Mouse (Mus musculus): ENCODE measurements at regions not wholly inside any gene's neighbourhood (a gene's known extent, or its start where the extent isn't known, plus 50 kb on each side); places are given as distances from the start of the nearest gene placed in this dataset.
A peak's percentile ranks its signal among the peaks of the same experiment; 100 is the strongest.

DNA sequence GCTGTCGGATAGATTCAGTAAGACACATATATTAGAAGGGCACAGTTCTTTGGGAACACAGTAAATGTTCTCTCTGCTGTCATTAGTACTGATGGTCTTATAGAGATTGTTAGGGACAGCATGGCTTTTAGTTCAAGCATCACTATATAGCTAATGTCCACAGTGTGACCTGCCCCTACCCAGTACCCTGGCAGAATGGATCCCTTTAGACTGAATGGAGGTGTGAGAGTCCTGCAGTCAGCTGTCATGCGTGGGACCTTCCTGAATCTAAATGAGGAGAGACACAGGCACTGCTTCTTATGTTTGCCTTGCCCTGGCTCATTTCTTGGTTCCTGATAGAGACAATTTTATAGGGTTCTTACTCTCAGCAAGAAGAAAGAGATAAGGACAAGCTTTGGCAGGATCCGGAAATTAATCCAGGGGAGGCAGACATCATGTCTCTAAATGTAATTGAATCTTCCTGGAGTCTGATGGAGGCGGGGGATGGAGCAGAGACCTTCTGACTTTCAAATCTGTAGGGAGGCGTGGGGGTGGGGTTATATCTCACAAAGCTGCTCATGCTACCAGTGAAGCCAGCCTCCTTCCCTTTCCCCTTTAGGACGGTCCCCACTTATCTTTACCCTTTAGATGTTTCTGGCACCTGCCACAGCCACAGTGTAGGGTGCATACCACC lies 456.5 kb downstream of the Dhx35 start:
- no peak overlapping the region for H3K4me2 ChIP-seq (ENCODE audit: low read length)
- ATAC-seq (replicated peaks; ENCODE audit: low FRiP score, low TSS enrichment, low read depth) = no peak

DNA sequence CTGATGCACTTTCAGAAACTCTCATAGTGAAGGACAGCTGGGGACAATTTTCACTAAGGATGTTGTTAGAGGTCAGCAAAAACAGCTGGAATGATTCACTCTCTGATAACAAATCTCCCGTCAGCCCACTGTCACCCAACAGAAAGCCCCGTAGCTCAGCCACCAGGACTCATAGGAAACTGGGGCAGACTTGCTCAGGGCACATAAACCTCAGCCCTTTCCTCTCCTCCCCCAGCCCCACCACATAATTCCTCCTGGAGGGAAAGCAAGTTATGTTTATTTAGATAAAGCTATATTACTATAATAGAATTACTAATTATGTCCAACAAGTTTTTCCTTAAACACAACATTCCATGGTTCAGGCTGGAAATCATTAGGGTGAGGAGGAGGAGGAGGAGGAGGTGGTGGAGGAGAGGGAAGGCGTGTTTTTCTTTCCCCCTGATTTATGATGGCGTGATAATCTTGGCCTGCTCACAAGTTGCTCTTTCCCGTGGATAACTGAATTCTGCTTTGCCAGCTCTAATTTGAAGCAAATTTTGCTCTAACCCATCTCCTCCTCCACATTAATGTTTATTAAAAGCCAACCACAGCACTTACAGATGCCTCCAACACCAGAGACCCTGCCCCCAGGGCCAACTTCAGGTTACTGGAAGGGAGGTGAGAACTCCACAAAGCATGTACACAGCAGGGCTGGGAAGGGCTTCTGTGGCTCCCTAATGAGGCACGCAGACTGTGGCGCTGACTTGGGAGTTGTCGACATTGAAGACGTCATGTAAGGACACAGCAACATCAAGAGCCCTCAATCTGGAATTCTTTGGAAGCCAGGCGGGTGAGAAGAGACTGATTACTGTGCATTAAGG lies 475.8 kb downstream of the Dhx35 start:
- H3K27ac ChIP-seq (ENCODE audit: low read depth) = 0 out of 2 replicates have a peak overlapping the region, but pooled peaks have one; percentile 27
- no peaks in the 10 kb centered on the region for H3K36me3 ChIP-seq (ENCODE audit: control insufficient read depth, insufficient read depth, low read length)
- H3K4me1 ChIP-seq (replicated peaks; ENCODE audit: control insufficient read depth, insufficient read depth, low read length) = peaks cover 8% of the 10 kb centered on the region; the same call in 1 of the 2 replicates
- no peaks in the 10 kb centered on the region for H3K27me3 ChIP-seq (replicated peaks; ENCODE audit: control insufficient read depth, insufficient read depth, low read length)
- H3K4me2 ChIP-seq (ENCODE audit: low read length) = no peak overlapping the region
- H3K9me3 ChIP-seq (ENCODE audit: control insufficient read depth, low read length) = no peaks in the 10 kb centered on the region
- 34% methylated on average over 10 of the region's 10 CpGs for WGBS
- ATAC-seq (replicated peaks; ENCODE audit: low FRiP score, low TSS enrichment, low read depth) (no peak), DNase-seq (ENCODE audit: low spot score) (no peak)
- H3K9ac ChIP-seq (ENCODE audit: low read length) = no peak overlapping the region
- no peak overlapping the region for H3K4me3 ChIP-seq (ENCODE audit: low read depth, low read length)

More for the DNA sequence above, 456.5 kb downstream of the Dhx35 start:
- Histone ChIP-seq H3K4me1 (replicated peaks; ENCODE audit: control insufficient read depth, insufficient read depth, low read length) (no peaks in the 10 kb centered on the region), H3K27me3 (replicated peaks; ENCODE audit: control insufficient read depth, insufficient read depth, low read length) (no peaks in the 10 kb centered on the region), H3K4me3 (ENCODE audit: low read depth, low read length) (no peak overlapping the region), H3K9ac (ENCODE audit: low read length) (no peak overlapping the region), H3K36me3 (ENCODE audit: control insufficient read depth, insufficient read depth, low read length) (no peaks in the 10 kb centered on the region), H3K27ac (ENCODE audit: low read depth) (no peak overlapping the region), H3K9me3 (ENCODE audit: control insufficient read depth, low read length) (no peaks in the 10 kb centered on the region)
- DNase-seq (ENCODE audit: low spot score) = no peak
- 77% methylated on average over 6 of the region's 6 CpGs for WGBS

DNA sequence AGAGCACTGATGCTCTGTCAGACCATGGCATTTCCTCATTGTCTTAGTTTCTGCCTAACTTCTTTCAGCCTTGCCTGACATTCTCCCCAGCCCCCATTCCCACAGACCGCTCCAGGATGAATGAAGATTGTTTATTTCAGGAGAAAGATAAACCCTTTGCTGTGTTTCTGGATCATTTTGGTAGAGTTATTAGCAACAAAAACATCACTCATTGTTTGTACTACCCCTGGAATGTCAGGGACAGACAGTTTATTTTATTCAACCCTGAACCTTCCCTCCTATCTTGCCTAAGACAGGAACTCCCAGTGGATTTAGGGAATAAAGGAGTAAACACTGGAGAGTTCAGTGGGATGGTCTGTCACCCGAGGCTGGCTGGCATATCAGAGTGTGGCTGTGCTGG lies 484.3 kb downstream of the Dhx35 start:
- H3K27me3 ChIP-seq (replicated peaks; ENCODE audit: control insufficient read depth, insufficient read depth, low read length) = no peaks in the 10 kb centered on the region
- no peak overlapping the region for H3K4me3 ChIP-seq (ENCODE audit: low read depth, low read length)
- 16% methylated on average over 2 of the region's 2 CpGs for WGBS
- no peak overlapping the region for H3K9ac ChIP-seq (ENCODE audit: low read length)
- peaks cover 2% of the 10 kb centered on the region; the same call in 1 of the 2 replicates for H3K4me1 ChIP-seq (replicated peaks; ENCODE audit: control insufficient read depth, insufficient read depth, low read length)
- DNase-seq (ENCODE audit: low spot score) (no peak), ATAC-seq (replicated peaks; ENCODE audit: low FRiP score, low TSS enrichment, low read depth) (no peak)
- H3K4me2 ChIP-seq (ENCODE audit: low read length) = no peak overlapping the region
- H3K36me3 ChIP-seq (ENCODE audit: control insufficient read depth, insufficient read depth, low read length) = no peaks in the 10 kb centered on the region
- no peak overlapping the region for H3K27ac ChIP-seq (ENCODE audit: low read depth)
- no peaks in the 10 kb centered on the region for H3K9me3 ChIP-seq (ENCODE audit: control insufficient read depth, low read length)

DNA sequence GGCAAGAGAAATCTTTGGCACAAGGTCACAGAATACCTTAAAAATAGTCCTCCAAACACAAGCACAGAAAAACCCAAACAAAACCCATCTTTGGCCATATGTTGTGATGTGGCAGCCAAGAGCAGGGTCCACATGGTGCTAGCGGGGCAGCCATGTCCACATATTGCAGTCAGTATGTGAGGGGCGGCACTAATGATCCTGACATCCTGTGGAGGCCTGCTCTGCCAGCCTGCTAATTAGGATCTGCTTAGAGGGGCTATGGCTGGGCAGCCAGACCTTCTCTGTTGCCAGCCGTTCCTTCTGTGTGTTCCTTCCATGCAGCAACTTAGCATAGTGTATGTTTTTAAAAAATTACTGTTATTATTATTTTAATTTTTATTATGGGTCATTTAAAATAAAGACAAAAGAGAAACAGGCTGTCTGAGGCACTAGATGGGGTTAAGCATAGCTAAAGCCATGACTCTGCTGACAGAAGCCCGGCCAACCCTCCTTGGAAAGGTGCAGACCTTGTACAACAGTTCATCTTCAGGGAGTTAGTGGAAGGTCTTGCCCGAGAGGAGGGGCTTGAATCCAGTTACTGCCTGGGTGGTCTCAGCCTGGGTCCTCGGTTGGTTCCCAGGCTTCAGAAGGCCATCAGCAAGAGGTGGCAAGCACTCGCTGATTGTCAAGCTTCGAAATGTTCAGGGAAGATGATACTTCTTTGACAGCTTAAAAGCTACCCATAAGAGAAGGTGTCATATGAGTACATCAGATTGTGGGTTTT lies 487.1 kb downstream of the Dhx35 start:
- Histone ChIP-seq H3K4me3 (ENCODE audit: low read depth, low read length) (no peak overlapping the region), H3K4me1 (replicated peaks; ENCODE audit: control insufficient read depth, insufficient read depth, low read length) (peaks cover 8% of the 10 kb centered on the region; the same call in 1 of the 2 replicates), H3K27ac (ENCODE audit: low read depth) (no peak overlapping the region), H3K9ac (ENCODE audit: low read length) (no peak overlapping the region), H3K36me3 (ENCODE audit: control insufficient read depth, insufficient read depth, low read length) (no peaks in the 10 kb centered on the region), H3K27me3 (replicated peaks; ENCODE audit: control insufficient read depth, insufficient read depth, low read length) (no peaks in the 10 kb centered on the region), H3K4me2 (ENCODE audit: low read length) (no peak overlapping the region), H3K9me3 (ENCODE audit: control insufficient read depth, low read length) (no peaks in the 10 kb centered on the region)
- no peak for ATAC-seq (replicated peaks; ENCODE audit: low FRiP score, low TSS enrichment, low read depth)
- no peak for DNase-seq (ENCODE audit: low spot score)
- 76% methylated on average over 8 of the region's 8 CpGs for WGBS

DNA sequence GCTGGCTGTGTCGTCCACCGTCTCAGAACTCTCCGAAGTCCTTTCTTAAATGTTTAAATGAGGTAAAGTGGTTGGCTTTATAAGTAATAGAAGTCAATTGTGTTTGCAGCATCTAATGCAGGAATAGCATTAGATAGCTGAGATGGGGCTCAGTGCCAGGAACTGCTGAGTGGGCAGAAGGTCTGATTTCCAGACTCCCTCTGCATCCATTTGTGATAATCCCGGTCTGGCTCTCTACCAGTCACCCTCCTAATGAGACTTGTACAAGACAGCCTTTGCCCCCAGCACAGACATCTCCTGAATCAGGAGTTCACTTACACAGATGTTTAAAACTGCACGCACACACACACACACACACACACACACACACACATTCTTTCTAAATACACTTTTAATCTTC lies 489.5 kb downstream of the Dhx35 start:
- 62% methylated on average over 5 of the region's 5 CpGs for WGBS
- no peak overlapping the region for H3K4me2 ChIP-seq (ENCODE audit: low read length)
- H3K4me1 ChIP-seq (replicated peaks; ENCODE audit: control insufficient read depth, insufficient read depth, low read length) = peaks cover 17% of the 10 kb centered on the region; the same call in 1 of the 2 replicates
- H3K36me3 ChIP-seq (ENCODE audit: control insufficient read depth, insufficient read depth, low read length) = no peaks in the 10 kb centered on the region
- H3K9me3 ChIP-seq (ENCODE audit: control insufficient read depth, low read length) = no peaks in the 10 kb centered on the region
- H3K27ac ChIP-seq (ENCODE audit: low read depth) = no peak overlapping the region
- no peaks in the 10 kb centered on the region for H3K27me3 ChIP-seq (replicated peaks; ENCODE audit: control insufficient read depth, insufficient read depth, low read length)
- DNase-seq (ENCODE audit: low spot score) (no peak), ATAC-seq (replicated peaks; ENCODE audit: low FRiP score, low TSS enrichment, low read depth) (no peak)
- no peak overlapping the region for H3K4me3 ChIP-seq (ENCODE audit: low read depth, low read length)
- H3K9ac ChIP-seq (ENCODE audit: low read length) = no peak overlapping the region

DNA sequence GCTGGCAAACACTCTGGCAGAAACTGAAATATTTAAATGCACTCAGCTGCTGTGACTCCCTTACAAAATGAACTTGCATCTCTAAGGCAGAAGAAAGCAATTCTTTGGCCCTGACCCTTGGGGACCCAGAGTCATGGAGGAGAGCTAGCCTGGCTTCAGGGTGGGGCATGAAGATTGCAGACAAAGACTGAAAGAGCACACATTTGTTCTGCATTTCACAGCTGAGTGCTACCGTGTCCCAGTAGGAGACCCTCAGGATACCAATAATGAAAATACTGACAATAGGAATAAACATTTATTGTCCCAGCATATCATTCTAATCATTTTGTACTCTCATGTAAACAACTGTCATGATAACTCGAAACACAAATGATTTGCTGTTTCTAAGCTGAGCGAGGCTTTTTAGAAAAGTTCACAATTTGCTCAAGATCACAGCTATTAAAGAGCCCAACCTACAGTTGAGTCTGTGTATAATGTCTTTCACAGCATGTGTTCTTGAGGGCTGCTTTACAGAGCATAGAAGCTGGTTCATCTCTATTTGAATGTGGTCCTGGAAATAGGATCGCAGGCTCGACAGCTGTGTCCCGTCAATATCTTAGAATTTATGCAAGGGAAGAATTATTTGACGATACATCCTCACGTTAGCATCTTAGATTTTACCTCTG lies 490.1 kb downstream of the Dhx35 start:
- 37% methylated on average over 8 of the region's 8 CpGs for WGBS
- Histone ChIP-seq H3K4me2 (ENCODE audit: low read length) (no peak overlapping the region), H3K9ac (ENCODE audit: low read length) (no peak overlapping the region), H3K4me3 (ENCODE audit: low read depth, low read length) (no peak overlapping the region), H3K9me3 (ENCODE audit: control insufficient read depth, low read length) (no peaks in the 10 kb centered on the region), H3K27me3 (replicated peaks; ENCODE audit: control insufficient read depth, insufficient read depth, low read length) (no peaks in the 10 kb centered on the region), H3K27ac (ENCODE audit: low read depth) (no peak overlapping the region), H3K36me3 (ENCODE audit: control insufficient read depth, insufficient read depth, low read length) (no peaks in the 10 kb centered on the region), H3K4me1 (replicated peaks; ENCODE audit: control insufficient read depth, insufficient read depth, low read length) (peaks cover 17% of the 10 kb centered on the region; the same call in 1 of the 2 replicates)
- ATAC-seq (replicated peaks; ENCODE audit: low FRiP score, low TSS enrichment, low read depth) (no peak), DNase-seq (ENCODE audit: low spot score) (no peak)

DNA sequence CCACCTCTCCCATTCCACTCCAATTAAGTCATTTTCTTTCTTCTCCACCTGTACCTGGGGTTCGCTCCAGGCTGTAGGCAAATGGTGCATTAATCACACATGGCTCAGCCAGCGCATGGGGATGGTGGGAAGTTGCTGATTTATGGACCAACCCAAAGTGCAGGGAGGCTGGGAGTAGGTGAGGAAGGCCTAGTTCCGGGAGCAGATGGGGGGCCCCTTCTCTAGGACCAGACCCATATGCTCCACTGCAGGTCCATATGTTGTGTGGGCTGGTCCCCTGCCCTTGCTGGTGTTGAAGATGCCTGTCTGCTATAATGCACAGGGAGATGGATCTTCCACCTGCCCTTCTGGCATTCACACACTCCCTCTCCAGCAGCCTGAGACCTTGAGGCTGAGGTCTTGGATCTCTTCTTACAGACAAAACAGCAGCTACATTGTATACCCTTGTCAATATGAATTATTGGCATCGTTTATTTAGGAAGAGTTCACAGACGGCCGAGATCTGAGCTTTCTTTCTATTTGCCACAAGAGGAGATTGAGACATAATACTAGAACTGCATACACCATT lies 493.5 kb downstream of the Dhx35 start:
- Histone ChIP-seq H3K4me2 (ENCODE audit: low read length) (no peak overlapping the region), H3K36me3 (ENCODE audit: control insufficient read depth, insufficient read depth, low read length) (no peaks in the 10 kb centered on the region), H3K4me1 (replicated peaks; ENCODE audit: control insufficient read depth, insufficient read depth, low read length) (peaks cover 17% of the 10 kb centered on the region; the same call in 1 of the 2 replicates), H3K27ac (ENCODE audit: low read depth) (no peak overlapping the region), H3K9me3 (ENCODE audit: control insufficient read depth, low read length) (no peaks in the 10 kb centered on the region), H3K4me3 (ENCODE audit: low read depth, low read length) (no peak overlapping the region), H3K9ac (ENCODE audit: low read length) (no peak overlapping the region), H3K27me3 (replicated peaks; ENCODE audit: control insufficient read depth, insufficient read depth, low read length) (no peaks in the 10 kb centered on the region)
- 53% methylated on average over 6 of the region's 6 CpGs for WGBS
- ATAC-seq (replicated peaks; ENCODE audit: low FRiP score, low TSS enrichment, low read depth) = no peak
- no peak for DNase-seq (ENCODE audit: low spot score)

DNA sequence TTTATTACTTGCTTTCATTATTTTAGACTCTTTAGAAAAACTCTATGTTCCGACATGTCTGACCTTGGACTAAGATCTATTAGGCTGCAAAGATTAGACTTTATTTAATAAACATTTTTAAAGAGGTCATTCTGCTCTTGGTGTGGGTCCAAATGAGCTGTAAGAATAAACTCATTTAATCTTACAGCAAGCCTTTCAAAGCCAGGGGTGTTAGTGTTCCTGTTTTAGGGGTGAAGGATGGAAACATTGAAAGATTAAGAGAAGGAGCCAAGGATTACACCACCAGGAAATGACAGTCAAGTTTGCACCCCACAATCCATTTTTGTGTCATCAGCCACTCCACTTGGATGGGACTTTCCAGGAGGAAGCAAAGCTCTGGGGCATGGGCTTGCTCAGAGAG lies 495.5 kb downstream of the Dhx35 start:
- WGBS = 37% methylated on average over 1 of the region's 1 CpGs
- Histone ChIP-seq H3K4me2 (ENCODE audit: low read length) (no peak overlapping the region), H3K27ac (ENCODE audit: low read depth) (no peak overlapping the region), H3K36me3 (ENCODE audit: control insufficient read depth, insufficient read depth, low read length) (no peaks in the 10 kb centered on the region), H3K4me3 (ENCODE audit: low read depth, low read length) (no peak overlapping the region), H3K9me3 (ENCODE audit: control insufficient read depth, low read length) (no peaks in the 10 kb centered on the region), H3K27me3 (replicated peaks; ENCODE audit: control insufficient read depth, insufficient read depth, low read length) (no peaks in the 10 kb centered on the region), H3K9ac (ENCODE audit: low read length) (no peak overlapping the region), H3K4me1 (replicated peaks; ENCODE audit: control insufficient read depth, insufficient read depth, low read length) (peaks cover 9% of the 10 kb centered on the region; the same call in 1 of the 2 replicates)
- no peak for DNase-seq (ENCODE audit: low spot score)
- no peak for ATAC-seq (replicated peaks; ENCODE audit: low FRiP score, low TSS enrichment, low read depth)
